Comparison of ENCODE assay signal across 8 mouse cellular contexts in the genomic region with DNA sequence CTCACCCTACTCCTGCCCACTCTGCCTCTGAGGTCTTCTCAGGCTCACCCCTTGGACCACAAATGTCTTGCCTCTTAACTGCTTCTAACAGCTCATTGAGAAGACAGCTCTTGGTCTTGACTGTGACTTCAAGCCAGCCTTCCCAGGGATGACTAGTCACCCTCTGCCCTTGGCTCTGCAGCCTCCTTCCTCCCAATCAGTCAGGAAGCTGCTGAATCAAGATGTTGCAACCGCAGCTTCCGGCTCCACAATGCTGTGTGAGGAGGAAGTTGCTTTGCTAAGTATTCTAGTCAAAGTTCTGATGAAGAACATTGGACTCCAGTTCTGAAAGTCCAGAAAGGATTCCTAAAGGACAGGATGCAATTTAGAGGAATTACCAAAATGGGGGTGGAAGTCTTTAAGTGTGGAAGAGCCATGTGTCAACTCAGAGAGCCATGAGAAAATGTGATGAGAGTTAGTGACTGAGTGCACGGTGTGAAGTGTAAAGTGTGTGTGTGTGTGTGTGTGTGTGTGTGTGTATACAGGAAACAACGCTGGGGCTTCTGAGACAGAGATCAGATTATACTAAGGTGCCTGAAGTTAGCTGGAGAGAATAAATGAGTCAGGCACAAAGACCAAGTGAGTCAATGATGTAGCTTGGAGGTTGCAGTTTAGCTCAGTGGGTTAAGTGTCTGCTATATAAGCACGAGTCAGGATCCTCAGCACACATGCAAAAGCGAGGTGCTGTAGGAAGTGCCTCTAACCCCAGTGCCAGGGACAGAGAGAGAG. TPM values are rescaled to one million over a fixed set of nuclear protein-coding genes. Genes with fewer than 3 reads are reported as not detected.
DNase-seq lines count a peak whose midpoint lies in the region; ATAC-seq and TF ChIP-seq lines count a peak whose summit lies in the region.

No protein-coding gene starts in this region.

- H3K27ac ChIP-seq in lung, embryonic 14.5 days (ENCODE audit: low read depth): no peak overlapping the region
- no peak overlapping the region for H3K27ac ChIP-seq in forebrain, embryonic 15.5 days (replicated peaks)

- no peak overlapping the region for H3K9ac ChIP-seq in lung, embryonic 14.5 days
- H3K9ac ChIP-seq in forebrain, embryonic 15.5 days (replicated peaks): no peak overlapping the region

- H3K9me3 ChIP-seq in lung, embryonic 14.5 days (ENCODE audit: low read depth, low read length): no peaks in the 10 kb centered on the region
- no peaks in the 10 kb centered on the region for H3K9me3 ChIP-seq in forebrain, embryonic 15.5 days

- 27% methylated on average over 6 of the region's 6 CpGs for WGBS in lung, adult 2 months
- WGBS in lung, embryonic 14.5 days: 53% methylated on average over 6 of the region's 6 CpGs
- 85% methylated on average over 6 of the region's 6 CpGs for WGBS in forebrain, embryonic 15.5 days

- TF ChIP-seq POLR2A in lung, adult 2 months (IDR thresholded peaks at IDR 0.05; ENCODE audit: borderline replicate concordance, extremely low read depth, low read depth, low read length): no peak

- no peak overlapping the region for H3K4me2 ChIP-seq in lung, embryonic 14.5 days
- no peak overlapping the region for H3K4me2 ChIP-seq in forebrain, embryonic 15.5 days (replicated peaks)

- H3K4me3 ChIP-seq in lung, adult 2 months (replicated peaks; ENCODE audit: extremely low read depth, low read depth, low read length): no peak overlapping the region
- H3K4me3 ChIP-seq in lung, embryonic 14.5 days (ENCODE audit: low read depth, low read length): no peak overlapping the region
- no peak overlapping the region for H3K4me3 ChIP-seq in forebrain, embryonic 15.5 days

- no peak for ATAC-seq in lung, embryonic 14.5 days (ENCODE audit: insufficient read depth)
- ATAC-seq in forebrain, embryonic 15.5 days (replicated peaks): no peak

- peaks cover 5% of the 10 kb centered on the region for H3K4me1 ChIP-seq in lung, adult 2 months (ENCODE audit: control insufficient read depth, insufficient read depth, low read length)
- H3K4me1 ChIP-seq in lung, embryonic 14.5 days (ENCODE audit: insufficient read depth): no peaks in the 10 kb centered on the region
- H3K4me1 ChIP-seq in forebrain, embryonic 15.5 days: no peaks in the 10 kb centered on the region

- TF ChIP-seq CTCF in lung, adult 2 months (IDR thresholded peaks at IDR 0.05; ENCODE audit: insufficient read depth, low read length): no peak
- no peak for TF ChIP-seq CTCF in lung, embryonic 14.5 days (IDR thresholded peaks at IDR 0.05; ENCODE audit: low read depth)

- peak; percentile 62 to 71 for DNase-seq in lung, adult 18-20 months
- DNase-seq in lung, adult 2 months: no peak
- peak; percentile 50 to 53 for DNase-seq in heart, postnatal 14 days
- DNase-seq in lung, embryonic 14.5 days: peak; percentile 47
- peak; percentile 77 to 84 for DNase-seq in thymus, adult 18-20 months
- DNase-seq in ovary, adult 18-20 months (ENCODE audit: low spot score): no peak
- DNase-seq in right cerebral cortex, postnatal 36 days (ENCODE audit: low spot score in 2 of 2): no peak

- no peaks in the 10 kb centered on the region for H3K27me3 ChIP-seq in lung, embryonic 14.5 days (ENCODE audit: insufficient read depth, low read length)
- H3K27me3 ChIP-seq in forebrain, embryonic 15.5 days: no peaks in the 10 kb centered on the region

- intact Hi-C loops in heart, postnatal 14 days (cut with DNase I): loop anchor here (5.0 kb wide), 1 partner anchor 60 kb away; a partner anchor contains a TSS

- H3K36me3 ChIP-seq in lung, embryonic 14.5 days (ENCODE audit: insufficient read depth): no peaks in the 10 kb centered on the region
- no peaks in the 10 kb centered on the region for H3K36me3 ChIP-seq in forebrain, embryonic 15.5 days

RNA-seq across cellular contexts. Expression of a gene that starts 14.5 kb away (rescaled TPM):
- polyA plus RNA-seq in lung, adult 2 months (2012; rRNA removed): 45.2 and 67.7 TPM in 2 replicates
- total RNA-seq in heart, postnatal 14 days (2021): 10 to 100 TPM; 28.8 to 28.9 TPM
- polyA plus RNA-seq in lung, embryonic 14.5 days (2014; fragmentation: Nextera tagmentation; extraction: Ambion mirVana): 88.0 and 90.0 TPM in 2 replicates
- polyA plus RNA-seq in forebrain, embryonic 15.5 days (2015; fragmentation: Nextera tagmentation; extraction: Ambion mirVana): 188 and 196 TPM in 2 replicates

RNA-seq across cellular contexts. Expression of a gene that starts 58.7 kb away (rescaled TPM):
- polyA plus RNA-seq in lung, adult 2 months (2012; rRNA removed): 0.38 and 0.40 TPM in 2 replicates
- 10 to 100 TPM; 28.0 to 29.4 TPM for total RNA-seq in heart, postnatal 14 days (2021)
- polyA plus RNA-seq in lung, embryonic 14.5 days (2014; fragmentation: Nextera tagmentation; extraction: Ambion mirVana): 7.9 and 8.0 TPM in 2 replicates
- 12.9 and 13.9 TPM in 2 replicates for polyA plus RNA-seq in forebrain, embryonic 15.5 days (2015; fragmentation: Nextera tagmentation; extraction: Ambion mirVana)

Comparison
In these comparisons a context has a peak if more than half of its experiments do, and no peak if none do; other contexts are left out.
1. DNase-seq: peak in lung, adult 18-20 months (2 of 2), heart, postnatal 14 days (2 of 2), lung, embryonic 14.5 days (single experiment) and thymus, adult 18-20 months (2 of 2); none in lung, adult 2 months (single experiment), ovary, adult 18-20 months (single experiment) and right cerebral cortex, postnatal 36 days (0 of 2).